Mouse (Mus musculus) forebrain, embryonic 14.5 days (tissue): ENCODE data around the gene Adgra1. TPM values are rescaled to one million over a fixed set of nuclear protein-coding genes. Genes with fewer than 3 reads are reported as not detected.
A peak's percentile ranks its signal among the peaks of the same experiment; 100 is the strongest.

Source experiments
- ATAC-seq: fragments of 200-750 bp; cut with Nextera tagmentation; 2 replicates; pipeline ENCODE4 v1.8.0; 2017; ENCODE audit warnings: mild to moderate bottlenecking, moderate library complexity
- DNase-seq: peaks from one replicate; pipeline ENCODE4 v3.0.0-alpha.2; 2015; ENCODE audit warnings: low spot score
- H3K27ac ChIP-seq: fragments of 300-500 bp; sonication (generic); 2 replicates; pipeline ENCODE4 v1.5.1; 2014; ENCODE audit warnings: low read depth, mild to moderate bottlenecking, control low read depth, low read length, moderate library complexity
- H3K27me3 ChIP-seq: fragments of 300-500 bp; sonication (generic); replicated peaks from 2 replicates; pipeline ENCODE4 v1.6.1; 2014; ENCODE audit warnings: low read length, control low read depth, mixed read lengths; ENCODE audit not compliant: control insufficient read depth, insufficient read depth
- H3K36me3 ChIP-seq: fragments of 300-500 bp; sonication (generic); 2 replicates; pipeline ENCODE4 v1.6.1; 2014; ENCODE audit warnings: low read length, control low read depth; ENCODE audit not compliant: control insufficient read depth, insufficient read depth
- H3K4me1 ChIP-seq: fragments of 300-500 bp; sonication (generic); 2 replicates; pipeline ENCODE4 v1.6.1; 2014; ENCODE audit warnings: antibody characterized with exemption, low read length, control low read depth; ENCODE audit not compliant: control insufficient read depth, insufficient read depth
- H3K4me2 ChIP-seq: fragments of 300-500 bp; sonication (generic); 2 replicates; pipeline ENCODE4 v1.6.1; 2014; ENCODE audit warnings: mild to moderate bottlenecking, control low read depth, low read length
- H3K4me3 ChIP-seq: fragments of 300-500 bp; sonication (generic); 2 replicates; pipeline ENCODE4 v1.5.1; 2014; ENCODE audit warnings: low read depth, low read length, control low read depth
- H3K9ac ChIP-seq: fragments of 300-500 bp; sonication (generic); 2 replicates; pipeline ENCODE4 v1.6.1; 2014; ENCODE audit warnings: mild to moderate bottlenecking, low read length, control low read depth, moderate library complexity
- H3K9me3 ChIP-seq: fragments of 300-500 bp; sonication (generic); replicated peaks from 2 replicates; pipeline ENCODE4 v1.6.1; 2016; ENCODE audit warnings: low read length, control low read depth, mixed read lengths; ENCODE audit not compliant: control insufficient read depth
- WGBS: fragments of 180-500 bp; shearing (Covaris S2); extraction: QIAGEN DNeasy Blood & Tissue Kit; methylation state at CpG from one replicate; pipeline ENCODE4 v1.1.7; 2014; 5-methylcytosine and 5-hydroxymethylcytosine counted together
- polyA plus RNA-seq: library from polyadenylated mRNA; unstranded; fragments of >200 nt; fragmentation: Nextera tagmentation; extraction: Ambion mirVana; gene quantifications from 2 replicates; pipeline ENCODE4 v1.2.1, GENCODE M21; 2014

Gene Adgra1
- polyA plus RNA-seq, 1 experiment from 2014 or later = 7.4 TPM

GRCm38 (mm10) chr7:139811706-139812105, 22.3 kb upstream of the Adgra1 start:
- Histone ChIP-seq H3K36me3 (no peaks in the 10 kb centered on the region), H3K9me3 (no peaks in the 10 kb centered on the region), H3K27ac (no peak overlapping the region), H3K9ac (no peak overlapping the region), H3K4me3 (no peak overlapping the region), H3K4me2 (no peak overlapping the region), H3K4me1 (no peaks in the 10 kb centered on the region), H3K27me3 (no peaks in the 10 kb centered on the region)
- ATAC-seq (no peak), DNase-seq (no peak)
- WGBS = 87% methylated on average over 7 of the region's 7 CpGs

- WGBS = 91% methylated on average over 6 of the region's 6 CpGs
- H3K36me3 ChIP-seq = no peaks in the 10 kb centered on the region
Observed at GRCm38 (mm10) chr7:139813577-139814207, 20.3 kb upstream of the Adgra1 start.

DNA sequence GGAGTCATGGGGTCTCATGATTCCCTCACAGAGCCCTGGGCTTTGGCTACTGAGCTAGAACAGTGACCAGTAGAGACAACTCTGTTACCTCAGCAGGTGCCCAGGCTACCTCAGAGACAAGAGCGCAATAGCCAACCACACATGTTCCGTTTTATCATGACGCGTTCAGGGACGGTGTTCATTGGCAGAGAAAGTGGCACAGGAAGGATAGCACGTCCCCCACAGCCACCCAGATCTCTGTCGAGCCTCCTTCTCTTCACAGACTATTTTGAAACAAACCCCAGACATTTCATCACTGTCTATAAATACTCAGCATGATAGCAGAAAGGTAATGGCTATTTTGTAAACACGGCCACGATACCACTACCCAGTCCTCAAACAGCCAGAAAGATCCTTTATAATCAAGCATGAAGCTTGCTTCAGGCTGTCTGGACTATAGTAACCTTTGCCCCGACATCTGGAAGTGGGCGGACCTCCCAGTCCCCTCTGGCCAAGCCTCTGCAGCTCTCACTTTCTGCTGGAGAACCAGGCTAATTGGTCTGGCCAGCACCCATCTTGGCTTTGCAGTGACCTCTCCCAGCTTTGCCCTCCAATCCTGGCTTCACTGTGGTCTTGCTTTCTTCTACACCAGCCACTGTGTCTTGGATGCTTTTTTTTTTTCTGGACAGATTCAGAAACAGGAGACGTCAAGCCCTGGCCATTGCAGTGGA, 11.5 kb upstream of the Adgra1 start:
- no peaks in the 10 kb centered on the region for H3K27me3 ChIP-seq
- no peaks in the 10 kb centered on the region for H3K9me3 ChIP-seq
- no peaks in the 10 kb centered on the region for H3K36me3 ChIP-seq
- no peak overlapping the region for H3K4me3 ChIP-seq
- ATAC-seq = no peak
- no peak overlapping the region for H3K27ac ChIP-seq
- H3K9ac ChIP-seq = no peak overlapping the region
- H3K4me2 ChIP-seq = no peak overlapping the region
- 82% methylated on average over 12 of the region's 12 CpGs for WGBS
- H3K4me1 ChIP-seq = no peaks in the 10 kb centered on the region
- no peak for DNase-seq

More at GRCm38 (mm10) chr7:139813577-139814207, 20.3 kb upstream of the Adgra1 start:
- Histone ChIP-seq H3K27me3 (no peaks in the 10 kb centered on the region), H3K4me1 (no peaks in the 10 kb centered on the region), H3K4me3 (no peak overlapping the region), H3K9ac (no peak overlapping the region), H3K9me3 (no peaks in the 10 kb centered on the region), H3K27ac (no peak overlapping the region), H3K4me2 (no peak overlapping the region)
- DNase-seq = no peak
- no peak for ATAC-seq

DNA sequence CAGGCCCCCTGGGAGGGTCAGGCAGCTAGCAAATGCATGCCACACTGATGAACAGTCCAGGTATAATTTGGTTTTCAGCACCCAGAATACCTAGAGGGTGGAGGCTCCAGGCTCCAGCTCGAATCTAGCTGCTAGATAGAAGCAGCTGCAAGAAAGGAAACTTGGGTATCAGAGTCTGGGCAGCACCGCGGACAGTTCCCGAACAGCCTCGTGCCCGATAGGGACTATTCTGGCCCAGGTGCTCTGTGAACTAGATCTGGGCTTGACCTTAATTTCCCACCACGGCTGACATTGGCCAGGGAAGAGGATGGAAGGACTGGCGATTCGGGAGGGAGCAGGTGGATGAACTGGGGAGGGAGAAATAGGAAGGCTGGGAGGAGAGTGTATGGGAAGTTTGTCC, 6.3 kb upstream of the Adgra1 start:
- Histone ChIP-seq H3K4me2 (no peak overlapping the region), H3K27me3 (no peaks in the 10 kb centered on the region), H3K4me1 (no peaks in the 10 kb centered on the region), H3K27ac (no peak overlapping the region), H3K9me3 (no peaks in the 10 kb centered on the region), H3K9ac (no peak overlapping the region), H3K4me3 (no peak overlapping the region), H3K36me3 (no peaks in the 10 kb centered on the region)
- 12% methylated on average over 9 of the region's 9 CpGs for WGBS
- no peak for ATAC-seq
- DNase-seq = no peak

GRCm38 (mm10) chr7:139833532-139833931, 442 bp upstream of the Adgra1 start:
- Histone ChIP-seq H3K27me3 (no peaks in the 10 kb centered on the region), H3K27ac (peak overlapping the region; percentile 56; the same call in 1 of the 2 replicates), H3K4me2 (peak overlapping the region; percentile 52), H3K9ac (peak overlapping the region; percentile 32), H3K4me1 (peaks cover 29% of the 10 kb centered on the region), H3K4me3 (peak overlapping the region; percentile 18), H3K36me3 (no peaks in the 10 kb centered on the region), H3K9me3 (no peaks in the 10 kb centered on the region)
- DNase-seq (no peak), ATAC-seq (no peak)
- 26% methylated on average over 5 of the region's 5 CpGs for WGBS

DNA sequence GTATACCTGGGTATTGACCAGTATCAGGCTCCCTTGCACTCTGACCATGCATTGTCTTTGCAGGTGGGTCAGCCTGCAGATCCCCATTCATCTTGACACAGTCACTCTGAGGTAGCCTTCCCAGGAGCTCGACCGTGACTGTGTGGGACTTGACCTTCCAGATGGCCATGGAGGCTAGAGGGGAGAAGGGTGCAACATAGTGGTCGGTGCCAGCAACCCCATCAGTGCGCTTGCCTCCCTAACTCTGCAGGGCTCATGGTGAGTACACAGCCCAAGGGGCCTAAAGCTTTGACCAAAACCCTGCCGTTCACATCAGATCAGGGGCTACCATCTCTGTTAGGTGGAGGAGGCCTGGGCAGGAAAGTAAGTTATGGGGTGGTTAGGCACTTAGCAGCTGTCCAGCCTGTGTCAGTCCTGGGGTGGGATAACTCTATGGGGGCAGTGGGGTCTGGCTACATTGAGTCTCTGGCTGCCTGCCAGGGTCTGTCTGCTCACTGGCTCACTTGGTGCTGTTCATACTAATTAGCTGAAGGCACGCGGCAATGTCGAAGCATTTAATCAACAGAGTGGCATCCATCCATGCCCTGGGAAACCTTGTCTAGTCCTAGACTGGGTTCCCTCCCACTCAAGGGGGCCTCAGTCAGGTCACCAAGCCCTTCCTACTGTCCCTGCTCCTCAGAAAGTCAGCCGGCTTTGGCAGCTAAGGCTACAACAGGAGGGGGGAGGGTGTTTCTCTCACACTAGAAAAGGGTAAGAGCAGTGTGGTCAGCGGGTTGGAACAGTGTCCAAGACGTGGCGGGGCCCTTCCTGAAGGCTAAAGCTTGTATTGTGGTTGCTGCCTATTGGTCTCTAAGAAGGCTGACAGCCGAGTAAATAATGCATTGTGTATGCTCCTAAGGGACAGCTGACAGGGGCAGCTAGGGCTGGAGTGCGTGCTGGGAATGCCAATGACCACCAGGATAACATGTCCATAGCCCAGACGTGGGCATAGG, 1.5 kb downstream of the Adgra1 start:
- Histone ChIP-seq H3K9me3 (no peaks in the 10 kb centered on the region), H3K4me1 (peaks cover 29% of the 10 kb centered on the region), H3K27me3 (no peaks in the 10 kb centered on the region), H3K27ac (peak overlapping the region; percentile 65; the same call in 1 of the 2 replicates), H3K36me3 (no peaks in the 10 kb centered on the region), H3K9ac (peak overlapping the region; percentile 32), H3K4me2 (peak overlapping the region; percentile 52), H3K4me3 (peak overlapping the region; percentile 18; the same call in 1 of the 2 replicates)
- WGBS = 26% methylated on average over 15 of the region's 15 CpGs
- ATAC-seq = peak; percentile 78
- peak; percentile 82 for DNase-seq

GRCm38 (mm10) chr7:139840443-139841168, 6.6 kb downstream of the Adgra1 start:
- Histone ChIP-seq H3K4me1 (peaks cover 12% of the 10 kb centered on the region), H3K27ac (no peak overlapping the region), H3K9ac (no peak overlapping the region), H3K27me3 (no peaks in the 10 kb centered on the region), H3K4me2 (no peak overlapping the region), H3K36me3 (0 out of 2 replicates have a peak, but pooled peaks cover 3% of the 10 kb centered on the region), H3K9me3 (no peaks in the 10 kb centered on the region), H3K4me3 (no peak overlapping the region)
- ATAC-seq (no peak), DNase-seq (no peak)
- WGBS = 84% methylated on average over 11 of the region's 11 CpGs

GRCm38 (mm10) chr7:139842397-139842796, 8.4 kb downstream of the Adgra1 start:
- Histone ChIP-seq H3K4me1 (no peaks in the 10 kb centered on the region), H3K4me3 (no peak overlapping the region), H3K9ac (no peak overlapping the region), H3K36me3 (0 out of 2 replicates have a peak, but pooled peaks cover 3% of the 10 kb centered on the region), H3K27me3 (no peaks in the 10 kb centered on the region), H3K4me2 (no peak overlapping the region), H3K9me3 (no peaks in the 10 kb centered on the region), H3K27ac (no peak overlapping the region; the same call in 1 of the 2 replicates)
- no peak for DNase-seq
- ATAC-seq = no peak
- 63% methylated on average over 6 of the region's 6 CpGs for WGBS
